Mouse (Mus musculus) limb, embryonic 14.5 days (tissue): ENCODE data around the gene Mid2. TPM values are rescaled to one million over a fixed set of nuclear protein-coding genes. Genes with fewer than 3 reads are reported as not detected.

Source experiments
- ATAC-seq: fragments of 200-750 bp; cut with Nextera tagmentation; 2 replicates; pipeline ENCODE4 v1.8.0; 2017; ENCODE audit warnings: low read depth, moderate number of reproducible peaks, moderate TSS enrichment; ENCODE audit not compliant: low FRiP score
- DNase-seq: peaks from one replicate; pipeline ENCODE4 v3.0.0-alpha.2; 2015; ENCODE audit warnings: low spot score
- H3K27ac ChIP-seq: fragments of 300-500 bp; sonication (generic); replicated peaks from 2 replicates; pipeline ENCODE4 v1.5.1; 2014; ENCODE audit warnings: low read depth, mild to moderate bottlenecking, low read length, moderate library complexity, mixed read lengths
- H3K27me3 ChIP-seq: fragments of 300-500 bp; sonication (generic); 2 replicates; pipeline ENCODE4 v1.6.1; 2014; ENCODE audit warnings: low read length, mixed read lengths; ENCODE audit not compliant: control insufficient read depth, insufficient read depth
- H3K36me3 ChIP-seq: fragments of 300-500 bp; sonication (generic); 2 replicates; pipeline ENCODE4 v1.6.1; 2014; ENCODE audit warnings: mild to moderate bottlenecking, low read length, moderate library complexity, mixed read lengths; ENCODE audit not compliant: control insufficient read depth, insufficient read depth
- H3K4me1 ChIP-seq: fragments of 300-500 bp; sonication (generic); 2 replicates; pipeline ENCODE4 v1.6.1; 2014; ENCODE audit warnings: antibody characterized with exemption, low read length, mixed read lengths; ENCODE audit not compliant: control insufficient read depth, insufficient read depth
- H3K4me2 ChIP-seq: fragments of 300-500 bp; sonication (generic); replicated peaks from 2 replicates; pipeline ENCODE4 v1.6.1; 2014; ENCODE audit warnings: low read depth, mild to moderate bottlenecking, low read length, moderate library complexity; ENCODE audit not compliant: severe bottlenecking
- H3K4me3 ChIP-seq: fragments of 300-500 bp; sonication (generic); replicated peaks from 2 replicates; pipeline ENCODE4 v1.5.1; 2014; ENCODE audit warnings: low read length
- H3K9ac ChIP-seq: fragments of 300-500 bp; sonication (generic); 2 replicates; pipeline ENCODE4 v1.6.1; 2014; ENCODE audit warnings: mild to moderate bottlenecking, low read depth, low read length, moderate library complexity; ENCODE audit not compliant: severe bottlenecking
- H3K9me3 ChIP-seq: fragments of 300-500 bp; sonication (generic); 2 replicates; pipeline ENCODE4 v1.6.1; 2016; ENCODE audit warnings: low read length; ENCODE audit not compliant: control insufficient read depth
- POLR2A ChIP-seq: fragments of 200-500 bp; IDR thresholded peaks from 2 replicates; pipeline ENCODE4 v1.8.0; 2012; ENCODE audit warnings: inconsistent platforms, mild to moderate bottlenecking, moderate library complexity, borderline replicate concordance; ENCODE audit not compliant: insufficient read depth, insufficient read length; ENCODE audit errors: extremely low read depth
- WGBS: fragments of 180-500 bp; shearing (Covaris S2); extraction: QIAGEN DNeasy Blood & Tissue Kit; methylation state at CpG from one replicate; pipeline ENCODE4 v1.1.7; 2014; 5-methylcytosine and 5-hydroxymethylcytosine counted together
- polyA plus RNA-seq, 2 experiments: library from polyadenylated mRNA; depleted of rRNA in 1 of 2; stranded (reverse) in 1 of 2; unstranded in 1 of 2; fragments of >200 nt; fragmentation: Nextera tagmentation in 1 of 2; extraction: Ambion mirVana in 1 of 2; gene quantifications; 2 replicates each; pipeline versions ENCODE4 v1.2.1 to v1.2.3; 2012 to 2014

The Mid2 gene
- 7.4 and 8.0 TPM in 2 replicates for polyA plus RNA-seq (2012; rRNA removed)
- polyA plus RNA-seq (2014; fragmentation: Nextera tagmentation; extraction: Ambion mirVana), result 6.5 and 7.4 TPM in 2 replicates

DNA sequence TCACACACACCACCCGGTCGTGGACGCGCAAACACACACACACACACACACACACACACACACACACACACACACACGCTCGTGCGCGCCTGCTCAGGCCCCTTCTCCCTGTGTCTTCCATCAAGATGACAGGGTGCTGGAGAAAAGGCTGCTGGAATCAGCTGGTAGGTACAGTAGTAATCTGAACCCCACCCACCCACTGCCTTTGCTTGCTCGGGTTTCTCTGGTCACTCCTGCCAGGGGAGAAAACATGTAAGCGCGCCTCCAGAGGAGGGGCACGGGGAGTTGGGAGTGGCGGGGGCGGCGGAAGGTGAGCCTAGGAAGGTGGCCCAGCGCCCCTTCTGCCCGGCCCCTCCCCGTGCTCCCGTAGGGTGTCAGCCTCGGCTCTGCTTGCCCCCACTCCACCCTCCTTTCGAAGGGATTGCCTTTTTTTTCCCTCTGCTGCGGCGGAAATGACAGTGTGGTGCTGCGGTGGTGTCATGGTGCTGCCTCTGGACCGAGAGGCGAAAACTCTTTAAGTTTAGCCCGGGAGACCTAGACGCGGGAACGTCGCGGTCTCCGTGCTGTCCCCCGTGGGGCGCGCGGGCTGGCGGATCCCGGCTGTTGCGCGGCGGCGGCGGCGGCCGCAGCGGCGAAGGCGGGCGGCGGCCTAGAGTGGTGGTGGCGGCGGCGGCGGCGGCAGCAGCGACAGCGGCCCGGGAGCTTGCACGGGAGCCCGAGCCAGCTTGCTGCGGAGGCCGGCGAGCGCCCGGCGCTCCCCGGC is at the start of gene Mid2:
Gene Mid2, plus strand, starts transcription at position 121 of the 763 bp plus-strand sequence.
- H3K27ac ChIP-seq, result 0 out of 2 replicates have a peak within 1 kb of the TSS, but pooled peaks have one; percentile 5
- H3K9ac ChIP-seq, result peak within 1 kb of the TSS; percentile 70
- peak within 1 kb of the TSS; percentile 72 for H3K4me2 ChIP-seq
- H3K27me3 ChIP-seq, result no peaks in the 10 kb centered on the region; the same call in 1 of the 2 replicates
- no peaks in the 10 kb centered on the region for H3K9me3 ChIP-seq
- 20% methylated on average over 18 of the region's 68 CpGs for WGBS
- H3K4me3 ChIP-seq, result peak within 1 kb of the TSS; percentile 52
- DNase-seq (peak; percentile 12), ATAC-seq (peak; percentile 67)
- H3K4me1 ChIP-seq, result no peaks in the 10 kb centered on the region
- no peak for TF ChIP-seq POLR2A
- H3K36me3 ChIP-seq, result no peaks in the 10 kb centered on the region

DNA sequence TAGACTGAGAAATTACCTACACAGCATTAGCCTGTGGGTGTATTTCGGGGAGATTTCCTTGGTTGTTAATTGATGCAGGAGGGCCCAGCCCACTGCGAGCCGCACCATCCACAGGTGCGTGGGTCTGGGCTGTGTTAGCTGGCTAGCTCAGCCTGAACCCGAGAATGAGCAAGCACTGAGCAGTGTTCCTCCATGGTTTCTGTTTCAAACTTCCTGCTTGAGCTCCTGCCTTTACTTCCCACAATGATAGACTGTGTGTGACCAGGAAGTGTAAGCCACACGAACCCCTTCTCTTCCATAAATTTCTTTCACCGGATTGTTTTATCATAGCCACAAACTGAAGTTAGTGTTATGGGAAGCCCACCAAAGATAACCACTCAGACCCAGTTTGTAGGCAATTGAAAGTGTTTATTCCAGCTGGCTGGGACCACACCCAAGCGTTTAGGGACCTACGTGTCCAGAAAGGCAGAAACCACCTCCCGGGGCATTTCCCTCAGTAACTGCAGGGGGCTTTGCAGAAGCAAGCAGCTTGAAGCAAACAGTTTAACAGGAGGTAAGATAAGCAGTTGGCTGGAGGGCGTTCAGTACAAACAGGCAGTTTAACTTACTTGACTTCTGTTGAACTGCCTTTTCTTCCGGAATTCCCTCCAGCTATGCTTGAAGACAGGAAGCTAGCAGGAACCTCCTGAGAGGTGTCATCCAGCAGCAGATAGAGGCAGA is 39.4 kb upstream of the Mid2 start:
- DNase-seq, result no peak
- WGBS, result 54% methylated on average over 12 of the region's 12 CpGs
- H3K27ac ChIP-seq, result no peak overlapping the region

DNA sequence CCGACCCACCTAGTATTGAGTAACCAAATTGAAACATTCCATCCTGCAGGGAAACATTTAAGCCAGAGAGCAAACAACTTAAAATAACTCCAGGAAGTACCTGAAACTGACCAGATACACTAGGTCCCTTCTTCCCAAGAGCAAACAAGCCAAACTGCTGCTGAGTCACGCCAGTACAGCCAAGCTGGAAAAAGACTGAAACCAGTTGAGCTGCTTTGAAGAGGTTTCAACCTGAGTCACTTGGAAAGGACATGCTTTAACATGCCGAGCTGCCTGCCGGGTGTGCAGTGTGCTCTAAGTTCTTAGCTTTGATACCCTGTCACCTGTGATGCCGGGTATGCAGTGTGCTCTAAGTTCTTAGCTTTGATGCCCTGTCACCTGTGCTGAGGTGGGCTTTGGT is 26.4 kb upstream of the Mid2 start:
- DNase-seq (peak; percentile 5), ATAC-seq (no peak)
- Histone ChIP-seq H3K27me3 (no peaks in the 10 kb centered on the region), H3K9ac (no peak overlapping the region), H3K9me3 (no peaks in the 10 kb centered on the region), H3K27ac (no peak overlapping the region), H3K36me3 (no peaks in the 10 kb centered on the region), H3K4me3 (no peak overlapping the region), H3K4me2 (no peak overlapping the region), H3K4me1 (no peaks in the 10 kb centered on the region)
- TF ChIP-seq POLR2A, result no peak
- 61% methylated on average over 5 of the region's 5 CpGs for WGBS

More for the DNA sequence above, 39.4 kb upstream of the Mid2 start:
- Histone ChIP-seq H3K9ac (no peak overlapping the region), H3K4me3 (no peak overlapping the region), H3K9me3 (no peaks in the 10 kb centered on the region), H3K4me2 (no peak overlapping the region), H3K4me1 (no peaks in the 10 kb centered on the region), H3K27me3 (no peaks in the 10 kb centered on the region), H3K36me3 (no peaks in the 10 kb centered on the region)
- no peak for ATAC-seq
- TF ChIP-seq POLR2A, result no peak

DNA sequence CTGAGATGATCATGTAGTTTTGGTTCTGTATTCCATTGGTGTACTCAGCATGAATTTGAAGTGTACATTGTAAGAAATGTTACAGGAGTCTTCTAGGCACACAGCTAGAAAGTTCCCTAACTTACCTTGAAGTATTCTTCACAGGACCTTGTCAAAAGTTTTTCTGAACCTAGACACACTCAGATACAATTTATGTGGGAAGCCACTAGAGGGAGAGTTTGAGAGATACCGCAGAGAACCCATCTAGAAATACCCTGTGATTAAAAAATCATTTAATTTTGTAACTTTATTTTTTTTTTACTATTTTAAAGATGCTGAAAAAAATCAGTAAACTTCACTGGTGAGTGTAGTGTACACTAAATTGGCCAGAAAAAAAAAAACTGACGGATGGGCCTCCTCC is 24.8 kb upstream of the Mid2 start:
- Histone ChIP-seq H3K36me3 (no peaks in the 10 kb centered on the region), H3K27me3 (no peaks in the 10 kb centered on the region), H3K4me2 (no peak overlapping the region), H3K9ac (no peak overlapping the region), H3K9me3 (no peaks in the 10 kb centered on the region), H3K27ac (no peak overlapping the region), H3K4me1 (no peaks in the 10 kb centered on the region), H3K4me3 (no peak overlapping the region)
- no peak for TF ChIP-seq POLR2A
- ATAC-seq (no peak), DNase-seq (no peak)
- 64% methylated on average over 2 of the region's 2 CpGs for WGBS

DNA sequence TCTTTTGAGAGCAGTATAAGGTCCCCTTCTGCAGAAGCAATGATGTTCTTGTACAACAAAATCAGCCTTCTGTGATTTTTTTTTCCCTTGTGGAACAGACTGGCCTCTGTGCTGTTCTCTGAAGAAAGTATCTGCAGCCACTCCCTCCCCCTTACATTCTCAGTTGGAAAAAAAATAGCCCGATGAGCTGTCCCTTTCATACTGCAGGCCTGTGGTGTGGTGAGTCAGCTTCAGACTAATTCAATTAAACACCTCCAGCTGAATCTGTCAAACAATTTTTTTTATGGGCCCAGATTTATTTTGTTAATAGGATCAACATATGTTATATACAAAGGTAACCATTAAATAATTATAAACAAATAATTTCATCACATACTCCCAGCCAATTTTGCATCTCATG is 3.7 kb upstream of the Mid2 start:
- Histone ChIP-seq H3K9ac (no peak overlapping the region), H3K27ac (no peak overlapping the region), H3K27me3 (no peaks in the 10 kb centered on the region; the same call in 1 of the 2 replicates), H3K4me1 (no peaks in the 10 kb centered on the region), H3K4me2 (no peak overlapping the region), H3K4me3 (no peak overlapping the region), H3K36me3 (no peaks in the 10 kb centered on the region), H3K9me3 (no peaks in the 10 kb centered on the region)
- WGBS, result 32% methylated on average over 1 of the region's 1 CpGs
- no peak for DNase-seq
- TF ChIP-seq POLR2A, result no peak
- no peak for ATAC-seq
